Mouse (Mus musculus) intestine, embryonic 15.5 days (tissue): ENCODE measurements around the gene Dlg3. TPM values are rescaled to one million over a fixed set of nuclear protein-coding genes. Genes with fewer than 3 reads are reported as not detected.
A peak's percentile ranks its signal among the peaks of the same experiment; 100 is the strongest.

ENCODE experiments used
- ATAC-seq: fragments of 200-750 bp; cut with Nextera tagmentation; 2 replicates; pipeline ENCODE4 v1.8.0; 2017; ENCODE audit warnings: moderate TSS enrichment, moderate library complexity
- H3K27ac ChIP-seq: fragments of 300-500 bp; sonication (generic); 2 replicates; pipeline ENCODE4 v1.5.1; 2015; ENCODE audit warnings: mild to moderate bottlenecking, inconsistent platforms
- H3K27me3 ChIP-seq: fragments of 300-500 bp; sonication (generic); replicated peaks from 2 replicates; pipeline ENCODE4 v1.6.1; 2015; ENCODE audit warnings: inconsistent platforms
- H3K36me3 ChIP-seq: fragments of 300-500 bp; sonication (generic); 2 replicates; pipeline ENCODE4 v1.6.1; 2015; ENCODE audit warnings: inconsistent platforms
- H3K4me1 ChIP-seq: fragments of 300-500 bp; sonication (generic); replicated peaks from 2 replicates; pipeline ENCODE4 v1.6.1; 2015; ENCODE audit warnings: inconsistent platforms
- H3K4me2 ChIP-seq: fragments of 300-500 bp; sonication (generic); replicated peaks from 2 replicates; pipeline ENCODE4 v1.6.1; 2015; ENCODE audit warnings: mild to moderate bottlenecking, inconsistent platforms
- H3K4me3 ChIP-seq: fragments of 300-500 bp; sonication (generic); replicated peaks from 2 replicates; pipeline ENCODE4 v1.5.1; 2015; ENCODE audit warnings: inconsistent platforms
- H3K9ac ChIP-seq: fragments of 300-500 bp; sonication (generic); 2 replicates; pipeline ENCODE4 v1.6.1; 2015; ENCODE audit warnings: inconsistent platforms
- H3K9me3 ChIP-seq: fragments of 300-500 bp; sonication (generic); 2 replicates; pipeline ENCODE4 v1.6.1; 2016; ENCODE audit warnings: inconsistent platforms
- WGBS: fragments of 180-500 bp; shearing (Covaris S2); methylation state at CpG from one replicate; pipeline ENCODE4 v1.1.7; 2015; 5-methylcytosine and 5-hydroxymethylcytosine counted together
- polyA plus RNA-seq: library from polyadenylated mRNA; unstranded; fragments of >200 nt; fragmentation: Nextera tagmentation; extraction: Ambion mirVana; gene quantifications from 2 replicates; pipeline ENCODE4 v1.2.1, GENCODE M21; 2015

Gene Dlg3
- polyA plus RNA-seq, 1 experiment from 2014 or later = 2.5 TPM

DNA sequence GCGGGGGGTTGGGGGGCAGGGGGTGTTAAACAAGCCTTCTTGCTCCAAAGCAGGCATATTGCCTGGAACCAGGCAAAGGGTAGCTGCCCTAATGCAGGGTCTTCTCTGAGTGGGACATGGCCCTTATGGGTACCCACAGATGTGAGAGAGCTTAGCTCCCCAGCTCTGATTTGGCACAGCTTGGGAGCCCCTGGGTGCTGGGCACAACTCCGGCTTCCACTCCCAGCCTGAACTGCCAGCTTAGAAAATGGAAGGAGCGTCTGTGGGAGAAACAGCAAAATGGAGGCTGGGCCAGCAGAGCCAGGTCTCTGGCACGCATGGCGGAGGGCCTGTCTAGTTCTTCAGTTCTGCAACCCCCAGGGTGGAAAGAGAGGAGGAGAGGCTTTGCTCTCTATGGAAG is 1.8 kb downstream of the Dlg3 start:
- Histone ChIP-seq H3K4me3 (no peak overlapping the region), H3K36me3 (no peaks in the 10 kb centered on the region), H3K4me2 (no peak overlapping the region), H3K9me3 (no peaks in the 10 kb centered on the region), H3K4me1 (peaks cover 7% of the 10 kb centered on the region; the same call in 1 of the 2 replicates), H3K27ac (no peak overlapping the region), H3K27me3 (peaks cover 11% of the 10 kb centered on the region), H3K9ac (no peak overlapping the region)
- 89% methylated on average over 5 of the region's 5 CpGs for WGBS
- no peak for ATAC-seq

DNA sequence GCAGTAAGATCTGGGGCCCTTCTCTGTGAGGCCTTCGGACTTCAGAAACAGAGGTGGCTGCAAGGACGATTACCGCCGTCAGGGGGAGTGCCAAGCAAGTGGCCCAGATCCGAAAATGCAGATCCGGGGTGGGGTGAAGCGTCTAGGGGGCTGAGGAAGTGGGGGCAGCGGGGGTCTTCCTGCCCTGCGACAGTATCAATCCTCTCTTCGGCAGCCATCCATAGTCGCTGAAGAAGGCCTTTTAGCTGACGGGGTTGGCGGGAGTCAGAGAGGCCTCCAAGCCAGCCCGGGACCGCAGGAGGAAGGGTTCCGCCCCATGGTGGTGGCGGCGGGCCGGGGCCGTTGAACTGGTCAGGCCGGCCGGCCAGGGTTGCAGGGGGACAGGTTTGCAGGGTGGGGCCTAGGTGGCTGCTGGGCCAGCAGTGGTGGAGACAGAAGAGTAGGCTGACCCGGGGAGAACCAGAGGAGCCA is 6.9 kb downstream of the Dlg3 start:
- H3K9me3 ChIP-seq = no peaks in the 10 kb centered on the region
- 0 out of 2 replicates have a peak overlapping the region, but pooled peaks have one; percentile 22 for H3K27ac ChIP-seq
- H3K27me3 ChIP-seq = no peaks in the 10 kb centered on the region
- H3K36me3 ChIP-seq = no peaks in the 10 kb centered on the region
- WGBS = 19% methylated on average over 23 of the region's 23 CpGs
- H3K4me2 ChIP-seq = peak overlapping the region; percentile 69
- peak overlapping the region; percentile 43 for H3K4me3 ChIP-seq
- peak overlapping the region; percentile 58 for H3K9ac ChIP-seq
- H3K4me1 ChIP-seq = no peaks in the 10 kb centered on the region
- ATAC-seq = peak; percentile 43; the same call in 1 of the 2 replicates

DNA sequence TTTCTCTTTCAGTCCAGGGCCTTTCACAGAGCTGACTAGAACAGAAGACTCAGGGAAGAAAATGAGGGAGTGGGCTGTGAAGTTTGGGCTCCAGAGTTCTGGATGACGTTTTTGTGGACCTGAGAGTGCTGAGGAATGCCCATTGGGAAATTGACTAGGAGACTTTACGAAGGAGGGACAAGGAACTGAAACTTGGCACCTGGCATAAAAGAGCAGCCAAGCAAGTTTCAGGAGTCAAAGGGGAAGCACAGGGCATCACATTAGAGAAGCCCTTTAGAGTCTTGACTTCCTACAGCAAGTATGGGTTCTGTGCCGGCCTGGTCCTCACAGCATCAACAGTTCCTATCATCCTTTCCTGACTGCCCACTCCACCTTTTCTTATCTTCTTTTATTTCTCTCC is 7.9 kb downstream of the Dlg3 start:
- H3K4me1 ChIP-seq = no peaks in the 10 kb centered on the region
- H3K4me3 ChIP-seq = no peak overlapping the region
- no peaks in the 10 kb centered on the region for H3K27me3 ChIP-seq
- 92% methylated on average over 3 of the region's 3 CpGs for WGBS
- no peak overlapping the region for H3K27ac ChIP-seq
- no peaks in the 10 kb centered on the region for H3K36me3 ChIP-seq
- H3K9ac ChIP-seq = no peak overlapping the region
- H3K4me2 ChIP-seq = no peak overlapping the region
- no peaks in the 10 kb centered on the region for H3K9me3 ChIP-seq
- ATAC-seq = no peak

DNA sequence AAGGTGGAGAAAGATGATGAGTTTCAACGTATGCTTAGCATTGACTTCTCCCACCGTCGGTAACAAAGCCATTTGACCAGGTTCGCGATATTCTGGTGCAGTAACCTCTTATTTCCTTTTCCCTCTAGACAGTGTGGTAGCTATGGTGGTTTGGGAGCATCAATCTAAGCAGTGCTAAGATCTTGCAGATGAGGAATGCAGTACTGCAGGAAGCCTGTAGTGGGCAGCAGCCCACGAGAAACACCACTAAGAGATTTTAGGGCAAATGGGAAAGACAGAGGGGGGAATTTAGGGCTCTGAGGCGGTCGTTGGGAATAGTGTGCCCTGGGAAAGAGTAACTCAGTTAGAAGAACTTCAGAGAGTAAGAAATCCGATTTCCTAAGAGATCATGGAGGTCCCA is 9.0 kb downstream of the Dlg3 start:
- Histone ChIP-seq H3K4me3 (peak overlapping the region; percentile 57), H3K27ac (peak overlapping the region; percentile 83), H3K4me1 (no peaks in the 10 kb centered on the region), H3K9me3 (no peaks in the 10 kb centered on the region), H3K27me3 (no peaks in the 10 kb centered on the region), H3K4me2 (peak overlapping the region; percentile 56), H3K36me3 (no peaks in the 10 kb centered on the region), H3K9ac (no peak overlapping the region)
- 17% methylated on average over 9 of the region's 9 CpGs for WGBS
- ATAC-seq = peak; percentile 44

DNA sequence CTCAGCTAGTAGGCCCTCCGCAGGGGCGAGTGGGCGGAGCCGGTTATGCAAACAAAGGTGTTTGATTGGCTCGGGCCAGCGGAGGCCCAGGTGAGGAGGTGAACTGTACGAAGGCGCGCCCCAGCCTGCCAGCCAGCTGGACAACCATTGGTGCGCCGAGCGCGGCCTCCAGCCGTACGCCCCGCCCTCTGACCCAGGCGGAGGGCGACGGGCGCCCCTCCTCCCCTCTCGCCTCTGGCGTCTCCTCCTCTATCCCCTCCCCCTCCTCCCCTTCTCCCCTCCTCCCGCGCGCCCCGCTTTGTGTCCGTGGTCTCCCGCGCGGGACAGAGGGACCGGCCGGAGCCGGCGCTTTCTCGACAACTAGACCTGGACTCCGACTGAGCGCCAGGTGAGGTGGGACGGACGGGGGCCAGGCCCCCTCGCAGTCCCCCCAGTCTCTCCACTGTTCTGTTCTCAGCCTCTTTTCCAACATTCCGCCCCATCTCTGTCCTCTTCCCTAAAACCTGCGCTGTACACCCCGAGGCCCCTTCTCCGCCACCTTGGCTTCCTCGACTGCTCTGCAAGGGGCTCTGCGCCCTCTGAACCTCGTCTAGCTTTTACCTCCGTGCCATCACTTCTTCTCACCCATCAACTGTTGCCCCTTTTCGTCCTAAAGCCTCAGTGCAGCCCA is 9.6 kb downstream of the Dlg3 start:
- no peaks in the 10 kb centered on the region for H3K27me3 ChIP-seq
- H3K4me3 ChIP-seq = peak overlapping the region; percentile 57
- peak overlapping the region; percentile 56 for H3K4me2 ChIP-seq
- H3K9me3 ChIP-seq = no peaks in the 10 kb centered on the region
- peak overlapping the region; percentile 83 for H3K27ac ChIP-seq
- 13% methylated on average over 31 of the region's 49 CpGs for WGBS
- no peaks in the 10 kb centered on the region for H3K4me1 ChIP-seq
- peak overlapping the region; percentile 66 for H3K9ac ChIP-seq
- peak; percentile 96 for ATAC-seq
- H3K36me3 ChIP-seq = no peaks in the 10 kb centered on the region

DNA sequence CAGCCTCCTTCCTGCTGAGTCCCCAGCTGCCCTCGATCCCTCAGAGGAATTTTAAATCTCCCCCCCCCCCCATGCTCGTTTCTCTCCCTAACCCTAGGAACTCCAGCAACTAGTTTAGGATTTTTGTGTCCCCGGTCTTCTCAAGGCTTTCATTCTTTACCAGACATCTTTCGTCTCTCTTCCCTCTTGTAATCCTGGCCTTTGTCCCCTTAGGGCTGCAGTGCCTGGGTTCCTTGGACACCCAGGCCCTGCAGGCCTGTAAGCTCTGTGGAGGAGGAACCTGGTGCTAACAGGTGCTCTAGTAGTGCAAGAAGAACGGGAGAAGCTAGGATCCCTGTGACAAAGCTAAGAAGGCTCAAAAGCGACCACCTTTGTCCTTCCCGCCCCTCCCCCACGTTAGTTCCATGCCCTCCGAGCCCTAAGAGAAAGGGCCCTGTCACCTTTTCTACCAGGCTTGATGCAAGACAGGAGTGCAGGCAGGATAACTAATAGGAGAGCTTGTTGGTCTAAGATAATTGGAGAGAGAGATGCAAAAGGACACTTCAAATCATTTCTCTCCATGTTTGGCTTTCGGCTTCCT is 10.2 kb downstream of the Dlg3 start:
- Histone ChIP-seq H3K9me3 (no peaks in the 10 kb centered on the region), H3K4me1 (0 out of 2 replicates have a peak, but pooled peaks cover 2% of the 10 kb centered on the region), H3K4me3 (peak overlapping the region; percentile 57), H3K27ac (peak overlapping the region; percentile 83; the same call in 1 of the 2 replicates), H3K27me3 (no peaks in the 10 kb centered on the region), H3K4me2 (peak overlapping the region; percentile 56), H3K9ac (peak overlapping the region; percentile 66), H3K36me3 (no peaks in the 10 kb centered on the region)
- ATAC-seq = no peak
- 19% methylated on average over 10 of the region's 10 CpGs for WGBS

DNA sequence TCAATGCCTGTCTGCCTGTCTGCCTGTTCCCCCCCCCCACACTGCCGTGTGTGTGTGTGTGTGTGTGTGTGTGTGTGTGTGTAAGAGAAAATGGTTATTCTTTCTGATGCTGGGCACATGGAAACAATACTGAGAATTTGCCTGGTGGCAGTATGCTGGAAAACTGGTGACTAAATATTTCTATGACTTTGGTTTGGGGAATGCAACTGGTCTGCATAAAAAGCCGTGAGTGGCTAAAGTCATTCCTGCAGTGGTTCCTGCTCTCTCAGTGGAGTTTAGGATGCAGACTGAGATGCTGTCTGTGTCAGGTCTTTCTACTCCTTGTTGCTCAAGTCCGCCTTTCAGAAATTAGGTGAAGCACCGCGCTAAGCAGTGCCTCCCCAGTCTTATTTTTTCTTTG is 10.9 kb downstream of the Dlg3 start:
- H3K4me1 ChIP-seq = 0 out of 2 replicates have a peak, but pooled peaks cover 2% of the 10 kb centered on the region
- peak overlapping the region; percentile 56 for H3K4me2 ChIP-seq
- no peak for ATAC-seq
- WGBS = 26% methylated on average over 5 of the region's 5 CpGs
- H3K9ac ChIP-seq = no peak overlapping the region
- H3K27me3 ChIP-seq = no peaks in the 10 kb centered on the region
- H3K9me3 ChIP-seq = no peaks in the 10 kb centered on the region
- peak overlapping the region; percentile 57 for H3K4me3 ChIP-seq
- no peaks in the 10 kb centered on the region for H3K36me3 ChIP-seq
- H3K27ac ChIP-seq = no peak overlapping the region

DNA sequence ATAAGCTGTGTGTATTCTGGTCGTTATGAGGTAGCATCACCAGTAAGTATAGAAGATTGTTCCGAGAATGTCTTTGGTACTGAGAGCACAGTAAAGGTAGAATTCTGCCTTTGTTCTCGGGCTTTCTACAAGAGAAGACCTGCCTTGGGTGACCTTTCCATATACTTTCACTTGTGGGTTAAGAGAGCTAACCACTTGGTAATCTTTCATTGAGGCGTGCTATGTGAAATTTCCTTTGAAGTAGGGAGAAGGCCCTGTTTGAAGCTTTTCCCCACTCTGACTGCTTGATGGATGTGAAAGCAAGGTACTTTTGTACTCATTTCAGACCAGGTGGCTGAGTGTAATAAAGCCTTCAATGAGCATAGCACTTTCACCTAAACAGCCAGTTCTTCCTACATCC is 21.8 kb downstream of the Dlg3 start:
- 74% methylated on average over 4 of the region's 4 CpGs for WGBS
- Histone ChIP-seq H3K9ac (no peak overlapping the region), H3K9me3 (no peaks in the 10 kb centered on the region), H3K4me1 (no peaks in the 10 kb centered on the region), H3K4me2 (no peak overlapping the region), H3K27ac (no peak overlapping the region), H3K27me3 (no peaks in the 10 kb centered on the region), H3K4me3 (no peak overlapping the region), H3K36me3 (no peaks in the 10 kb centered on the region)
- ATAC-seq = no peak

DNA sequence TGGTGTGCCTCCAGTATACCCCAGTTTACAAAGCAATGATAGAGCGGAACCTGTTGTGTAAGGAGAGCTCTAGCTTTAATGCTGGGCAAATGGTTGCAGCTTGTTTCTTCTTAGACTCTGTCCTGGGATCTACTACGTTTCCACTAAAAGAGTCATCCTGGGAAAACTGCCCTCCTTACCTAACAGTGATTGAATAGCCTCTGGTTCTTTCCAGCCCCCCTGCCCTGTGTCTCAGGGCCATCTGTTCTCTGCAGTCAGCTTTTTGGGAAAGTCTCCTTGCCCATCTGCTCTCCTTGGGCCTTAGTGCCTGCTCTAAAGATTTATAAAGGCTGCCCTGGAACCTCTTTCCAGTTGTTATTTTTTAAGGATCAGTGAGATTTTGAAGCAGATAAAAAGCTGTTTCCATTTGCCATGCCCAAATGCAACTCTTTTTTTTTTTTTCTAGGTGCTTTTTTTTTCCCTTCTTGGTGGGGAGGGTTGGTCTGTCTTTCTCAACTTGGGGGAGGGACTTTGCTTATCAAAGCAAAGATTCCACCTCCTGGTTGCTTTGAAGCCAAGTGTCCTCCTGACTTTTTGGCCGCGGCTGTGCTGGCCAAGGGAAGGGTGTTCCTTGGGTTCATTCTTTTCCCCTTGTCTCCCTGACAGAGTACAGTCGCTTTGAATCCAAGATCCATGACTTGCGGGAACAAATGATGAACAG is 28.7 kb downstream of the Dlg3 start:
- H3K9me3 ChIP-seq = no peaks in the 10 kb centered on the region
- 0 out of 2 replicates have a peak, but pooled peaks cover 2% of the 10 kb centered on the region for H3K4me1 ChIP-seq
- no peaks in the 10 kb centered on the region for H3K27me3 ChIP-seq
- WGBS = 59% methylated on average over 6 of the region's 6 CpGs
- H3K4me3 ChIP-seq = no peak overlapping the region
- H3K27ac ChIP-seq = peak overlapping the region; percentile 72
- no peak overlapping the region for H3K4me2 ChIP-seq
- no peak overlapping the region for H3K9ac ChIP-seq
- ATAC-seq = 0 out of 2 replicates have a peak, but pooled peaks have one; percentile 3
- no peaks in the 10 kb centered on the region for H3K36me3 ChIP-seq

DNA sequence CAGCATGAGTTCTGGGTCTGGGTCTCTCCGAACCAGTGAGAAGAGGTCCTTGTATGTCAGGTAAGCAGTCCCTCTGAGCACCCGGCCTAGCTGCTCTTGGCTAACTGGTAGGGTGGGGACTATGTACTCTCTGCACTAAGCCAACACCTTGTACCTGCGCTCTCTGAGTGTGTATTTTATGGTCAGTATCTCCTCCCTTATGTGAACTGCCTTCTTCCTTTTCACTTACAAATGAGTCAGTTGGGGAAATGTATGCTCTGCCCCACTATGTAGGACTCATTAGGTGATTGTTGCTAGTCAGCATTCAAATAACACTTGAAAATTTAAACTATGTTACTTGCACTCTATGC is 29.2 kb downstream of the Dlg3 start:
- peak; percentile 82 for ATAC-seq
- Histone ChIP-seq H3K9ac (no peak overlapping the region), H3K9me3 (no peaks in the 10 kb centered on the region), H3K27ac (peak overlapping the region; percentile 72), H3K4me2 (no peak overlapping the region), H3K36me3 (no peaks in the 10 kb centered on the region), H3K27me3 (no peaks in the 10 kb centered on the region), H3K4me1 (0 out of 2 replicates have a peak, but pooled peaks cover 2% of the 10 kb centered on the region), H3K4me3 (no peak overlapping the region)
- 68% methylated on average over 3 of the region's 3 CpGs for WGBS

DNA sequence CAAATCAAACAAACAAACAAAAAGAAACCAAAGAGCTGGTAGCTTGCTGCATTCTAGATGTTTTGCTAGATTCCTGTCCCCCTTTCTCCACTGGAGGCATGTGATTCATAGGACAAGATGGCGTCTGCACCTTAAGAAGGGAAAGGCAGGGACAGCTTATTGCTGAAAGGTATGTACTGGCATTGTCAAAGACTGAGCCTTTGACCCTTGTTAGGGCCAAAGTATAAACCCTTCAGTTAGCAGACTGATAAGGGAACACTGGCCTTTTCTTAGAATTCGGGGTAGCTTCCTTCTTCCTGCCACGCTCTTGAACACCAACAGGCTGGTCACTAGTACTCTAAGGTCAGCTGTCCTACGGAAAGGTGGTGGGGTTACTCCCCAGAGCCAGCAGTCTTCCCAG is 29.8 kb downstream of the Dlg3 start:
- H3K9me3 ChIP-seq = no peaks in the 10 kb centered on the region
- H3K27ac ChIP-seq = peak overlapping the region; percentile 72
- H3K9ac ChIP-seq = no peak overlapping the region
- no peak overlapping the region for H3K4me3 ChIP-seq
- 60% methylated on average over 4 of the region's 4 CpGs for WGBS
- H3K4me1 ChIP-seq = 0 out of 2 replicates have a peak, but pooled peaks cover 2% of the 10 kb centered on the region
- no peaks in the 10 kb centered on the region for H3K36me3 ChIP-seq
- H3K4me2 ChIP-seq = no peak overlapping the region
- peak; percentile 73 for ATAC-seq
- no peaks in the 10 kb centered on the region for H3K27me3 ChIP-seq

DNA sequence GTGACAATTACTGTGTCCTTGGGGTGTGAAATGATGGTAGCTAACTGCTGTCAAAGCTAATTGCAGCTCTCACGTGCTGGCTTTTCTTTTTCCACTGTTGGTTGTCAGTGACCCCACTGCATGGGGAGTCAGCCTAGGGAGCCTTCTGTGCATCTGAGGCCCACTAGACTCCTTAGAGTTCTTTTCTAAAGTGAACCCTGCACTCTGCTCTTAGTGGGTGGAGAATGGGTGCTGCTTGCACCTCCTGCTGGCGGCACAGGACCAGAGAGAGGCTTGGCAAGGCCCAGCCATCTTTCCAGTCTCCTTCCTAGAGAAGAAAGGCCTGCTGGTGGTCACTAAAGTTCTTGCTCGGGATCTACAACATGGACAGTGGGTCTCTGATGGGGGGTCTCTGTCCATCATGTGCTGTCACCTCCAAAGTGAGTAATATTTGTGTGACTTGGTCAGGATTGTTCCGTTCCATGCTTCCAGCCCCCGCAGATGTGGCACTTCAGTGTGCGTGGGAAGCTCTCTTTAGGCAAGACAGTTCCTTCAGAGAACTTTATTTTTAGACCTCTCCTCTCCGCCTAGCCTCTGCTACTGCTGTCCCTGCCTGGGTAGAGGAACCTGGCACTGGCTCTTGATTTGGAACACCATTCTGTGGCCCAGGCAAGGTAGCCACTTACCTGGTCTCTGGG is 30.5 kb downstream of the Dlg3 start:
- 0 out of 2 replicates have a peak, but pooled peaks cover 2% of the 10 kb centered on the region for H3K4me1 ChIP-seq
- H3K27ac ChIP-seq = peak overlapping the region; percentile 48
- no peak overlapping the region for H3K4me3 ChIP-seq
- H3K9me3 ChIP-seq = no peaks in the 10 kb centered on the region
- WGBS = 71% methylated on average over 7 of the region's 7 CpGs
- peak; percentile 68 for ATAC-seq
- H3K36me3 ChIP-seq = no peaks in the 10 kb centered on the region
- H3K4me2 ChIP-seq = no peak overlapping the region
- no peaks in the 10 kb centered on the region for H3K27me3 ChIP-seq
- H3K9ac ChIP-seq = no peak overlapping the region
